Comparison of ENCODE assay signal across 8 mouse cellular contexts in the genomic region with DNA sequence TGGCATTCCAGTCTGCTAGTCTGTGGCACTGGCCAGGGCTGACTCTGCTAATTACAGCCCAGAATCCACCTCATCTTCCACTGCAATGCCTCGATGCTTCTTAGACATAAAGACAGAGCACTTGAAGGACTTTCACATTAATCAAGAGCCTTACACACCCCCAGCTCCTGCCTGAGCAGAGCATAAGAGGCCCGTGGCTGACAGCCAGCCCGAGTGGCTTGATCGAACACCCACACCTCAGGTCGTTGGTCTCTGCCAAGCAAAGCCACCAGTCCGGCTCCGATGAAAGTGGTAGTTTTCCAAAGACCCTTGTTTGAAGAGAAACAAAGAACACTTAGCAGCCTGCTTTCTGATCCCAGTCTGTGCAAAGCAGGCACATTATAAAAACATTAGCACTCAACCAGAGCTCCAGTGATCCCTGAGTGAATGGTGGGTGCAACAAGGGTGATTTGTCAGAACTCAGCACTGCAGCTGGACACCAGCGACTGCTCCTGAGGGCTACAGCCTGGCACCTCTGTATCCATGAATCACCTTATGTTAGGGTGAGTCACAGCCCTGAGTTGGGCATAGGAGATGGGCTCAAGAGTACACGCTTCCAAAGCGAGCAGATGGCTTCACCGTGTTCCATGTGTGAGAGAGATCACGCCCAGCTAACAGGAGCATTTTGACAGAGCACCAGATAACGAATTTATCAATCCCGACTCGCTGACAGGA.
A peak's percentile ranks its signal among the peaks of the same experiment; 100 is the strongest.
DNase-seq lines count a peak whose midpoint lies in the region; ATAC-seq and TF ChIP-seq lines count a peak whose summit lies in the region.

No protein-coding gene starts in this region.

- H3K4me2 ChIP-seq in embryonic facial prominence, embryonic 13.5 days: no peak overlapping the region
- H3K4me2 ChIP-seq in hindbrain, postnatal 0 days (ENCODE audit: low read depth, low read length): no peak overlapping the region

- no peak for ATAC-seq in embryonic facial prominence, embryonic 13.5 days (ENCODE audit: insufficient number of reproducible peaks, insufficient read depth, low FRiP score, low TSS enrichment, low read depth)
- peak; percentile 73; the same call in 1 of the 2 replicates for ATAC-seq in hindbrain, postnatal 0 days
- no peak for ATAC-seq in erythroblast, adult 5-6 weeks (replicated peaks; ENCODE audit: low FRiP score, poor library complexity, severe bottlenecking)

- H3K27ac ChIP-seq in embryonic facial prominence, embryonic 13.5 days: 0 out of 2 replicates have a peak overlapping the region, but pooled peaks have one; percentile 28
- H3K27ac ChIP-seq in embryonic facial prominence, embryonic 10.5 days (replicated peaks): no peak overlapping the region
- peak overlapping the region; percentile 51 for H3K27ac ChIP-seq in hindbrain, postnatal 0 days

- DNase-seq in embryonic facial prominence, embryonic 10.5 days (ENCODE audit: low spot score): no peak
- DNase-seq in ovary, postnatal 14 days (ENCODE audit: low spot score): peak; percentile 13
- no peak for DNase-seq in ovary, postnatal 10 days (ENCODE audit: low spot score)
- DNase-seq in hindbrain, postnatal 0 days (ENCODE audit: low spot score): peak; percentile 71
- peak; percentile 20 for DNase-seq in retina, embryonic 14.5 days (ENCODE audit: low spot score)
- DNase-seq in spleen, postnatal 4 days (ENCODE audit: low spot score in 2 of 2): no peak

- H3K27me3 ChIP-seq in embryonic facial prominence, embryonic 13.5 days: no peaks in the 10 kb centered on the region
- H3K27me3 ChIP-seq in embryonic facial prominence, embryonic 10.5 days (replicated peaks; ENCODE audit: low read depth, poor library complexity, severe bottlenecking): no peaks in the 10 kb centered on the region
- H3K27me3 ChIP-seq in hindbrain, postnatal 0 days (ENCODE audit: insufficient read depth, low read length): no peaks in the 10 kb centered on the region

- H3K36me3 ChIP-seq in embryonic facial prominence, embryonic 13.5 days: no peaks in the 10 kb centered on the region
- no peaks in the 10 kb centered on the region for H3K36me3 ChIP-seq in embryonic facial prominence, embryonic 10.5 days (replicated peaks)
- H3K36me3 ChIP-seq in hindbrain, postnatal 0 days (ENCODE audit: insufficient read depth, low read length): no peaks in the 10 kb centered on the region

- H3K9ac ChIP-seq in embryonic facial prominence, embryonic 13.5 days: no peak overlapping the region
- H3K9ac ChIP-seq in hindbrain, postnatal 0 days (replicated peaks; ENCODE audit: low read length): no peak overlapping the region

- no peak for TF ChIP-seq CTCF in hindbrain, postnatal 0 days (IDR thresholded peaks at IDR 0.05; ENCODE audit: low read depth)

- H3K4me1 ChIP-seq in embryonic facial prominence, embryonic 13.5 days: peaks cover 7% of the 10 kb centered on the region; the same call in 1 of the 2 replicates
- H3K4me1 ChIP-seq in embryonic facial prominence, embryonic 10.5 days: peaks cover 9% of the 10 kb centered on the region; the same call in 1 of the 2 replicates
- peaks cover 5% of the 10 kb centered on the region; the same call in 1 of the 2 replicates for H3K4me1 ChIP-seq in hindbrain, postnatal 0 days (ENCODE audit: insufficient read depth, low read length)

- H3K9me3 ChIP-seq in embryonic facial prominence, embryonic 13.5 days: no peaks in the 10 kb centered on the region
- no peaks in the 10 kb centered on the region for H3K9me3 ChIP-seq in embryonic facial prominence, embryonic 10.5 days
- H3K9me3 ChIP-seq in hindbrain, postnatal 0 days (ENCODE audit: low read length): no peaks in the 10 kb centered on the region

- H3K4me3 ChIP-seq in embryonic facial prominence, embryonic 13.5 days: no peak overlapping the region
- no peak overlapping the region for H3K4me3 ChIP-seq in embryonic facial prominence, embryonic 10.5 days
- no peak overlapping the region for H3K4me3 ChIP-seq in hindbrain, postnatal 0 days (ENCODE audit: low read length)

- 64% methylated on average over 15 of the region's 15 CpGs for WGBS in embryonic facial prominence, embryonic 13.5 days
- 63% methylated on average over 15 of the region's 15 CpGs for WGBS in embryonic facial prominence, embryonic 10.5 days
- 16% methylated on average over 15 of the region's 15 CpGs for WGBS in hindbrain, postnatal 0 days

Comparison
In these comparisons a context has a peak if more than half of its experiments do, and no peak if none do; other contexts are left out.
1. DNase-seq: peak in ovary, postnatal 14 days (single experiment), hindbrain, postnatal 0 days (single experiment) and retina, embryonic 14.5 days (single experiment); none in embryonic facial prominence, embryonic 10.5 days (single experiment), ovary, postnatal 10 days (single experiment) and spleen, postnatal 4 days (0 of 2).